Mouse (Mus musculus): ENCODE data around the gene Ube2d1. TPM values are rescaled to one million over a fixed set of nuclear protein-coding genes. Genes with fewer than 3 reads are reported as not detected.

Gene Ube2d1
- polyA plus RNA-seq, 1 experiment: 239 TPM

GRCm38 (mm10) chr10:71222639-71223038 lies 62.4 kb downstream of the Ube2d1 start:
- DNase-seq (ENCODE audit: low read depth): peak; percentile 70
- TF ChIP-seq CTCF (IDR thresholded peaks at IDR 0.05; ENCODE audit: borderline replicate concordance, extremely low read depth, insufficient read depth, insufficient read length) (no peak), POLR2A (IDR thresholded peaks at IDR 0.05; ENCODE audit: borderline replicate concordance, extremely low read depth, insufficient read depth, insufficient read length, poor library complexity, severe bottlenecking) (no peak)

GRCm38 (mm10) chr10:71218228-71218892 lies 66.7 kb downstream of the Ube2d1 start:
- peak; percentile 93 for TF ChIP-seq CTCF (IDR thresholded peaks at IDR 0.05; ENCODE audit: borderline replicate concordance, extremely low read depth, insufficient read depth, insufficient read length)
- no peak for TF ChIP-seq POLR2A (IDR thresholded peaks at IDR 0.05; ENCODE audit: borderline replicate concordance, extremely low read depth, insufficient read depth, insufficient read length, poor library complexity, severe bottlenecking)

GRCm38 (mm10) chr10:71215996-71216395 lies 69.1 kb downstream of the Ube2d1 start:
- no peak for TF ChIP-seq POLR2A (IDR thresholded peaks at IDR 0.05; ENCODE audit: borderline replicate concordance, extremely low read depth, insufficient read depth, insufficient read length, poor library complexity, severe bottlenecking)
- no peak for TF ChIP-seq CTCF (IDR thresholded peaks at IDR 0.05; ENCODE audit: borderline replicate concordance, extremely low read depth, insufficient read depth, insufficient read length)
- no peak for DNase-seq (ENCODE audit: low read depth)

More at GRCm38 (mm10) chr10:71218228-71218892, 66.7 kb downstream of the Ube2d1 start:
- peak; percentile 92 for DNase-seq (ENCODE audit: low read depth)

Other genes with a start within 250 kb of the Ube2d1 start
- gene Bicc1, start 125.6 kb downstream of the Ube2d1 start, polyA plus RNA-seq (2012; rRNA removed): 4.1 and 6.9 TPM in 2 replicates
- gene Tfam, start 47.0 kb downstream of the Ube2d1 start, polyA plus RNA-seq (2012; rRNA removed): 19.2 and 20.4 TPM in 2 replicates
- 98.2 and 110 TPM in 2 replicates for gene Cisd1, start 59.7 kb upstream of the Ube2d1 start, polyA plus RNA-seq (2012; rRNA removed)
- gene Ipmk, start 62.5 kb upstream of the Ube2d1 start, polyA plus RNA-seq (2012; rRNA removed): 15.6 and 20.5 TPM in 2 replicates

Data from brain, embryonic 14.5 days (tissue).